Mouse (Mus musculus) heart, embryonic 15.5 days (tissue): ENCODE data around the gene Ankmy2. TPM values are rescaled to one million over a fixed set of nuclear protein-coding genes. Genes with fewer than 3 reads are reported as not detected.

Experiments
- polyA plus RNA-seq: library from polyadenylated mRNA; unstranded; fragments of >200 nt; fragmentation: Nextera tagmentation; extraction: Ambion mirVana; gene quantifications from 2 replicates; pipeline ENCODE4 v1.2.1, GENCODE M21; 2015

Ankmy2 gene
- polyA plus RNA-seq, 1 experiment from 2014 or later: 27.0 TPM

Other genes starting within 250 kb of the Ankmy2 start
- gene Agr3, start 231.5 kb upstream of the Ankmy2 start, polyA plus RNA-seq: not detected in 2 replicates
- 1.2 and 2.2 TPM in 2 replicates for gene Agr2, start 164.2 kb upstream of the Ankmy2 start, polyA plus RNA-seq
- gene Tspan13, start 114.6 kb upstream of the Ankmy2 start, polyA plus RNA-seq: 57.9 and 65.1 TPM in 2 replicates
- 186 and 205 TPM in 2 replicates for gene Bzw2, start 966 bp downstream of the Ankmy2 start, polyA plus RNA-seq
- not detected in 2 replicates for gene Lrrc72, start 96.3 kb downstream of the Ankmy2 start, polyA plus RNA-seq
- 0.94 and 3.0 TPM in 2 replicates for gene Sostdc1, start 157.0 kb downstream of the Ankmy2 start, polyA plus RNA-seq
- 9.7 and 10.9 TPM in 2 replicates for gene Ispd, start 224.3 kb downstream of the Ankmy2 start, polyA plus RNA-seq
- 1.3 and 1.6 TPM in 2 replicates for gene D630036H23Rik, start 225.1 kb downstream of the Ankmy2 start, polyA plus RNA-seq